Mouse (Mus musculus): ENCODE results near the gene Tub.

DNA sequence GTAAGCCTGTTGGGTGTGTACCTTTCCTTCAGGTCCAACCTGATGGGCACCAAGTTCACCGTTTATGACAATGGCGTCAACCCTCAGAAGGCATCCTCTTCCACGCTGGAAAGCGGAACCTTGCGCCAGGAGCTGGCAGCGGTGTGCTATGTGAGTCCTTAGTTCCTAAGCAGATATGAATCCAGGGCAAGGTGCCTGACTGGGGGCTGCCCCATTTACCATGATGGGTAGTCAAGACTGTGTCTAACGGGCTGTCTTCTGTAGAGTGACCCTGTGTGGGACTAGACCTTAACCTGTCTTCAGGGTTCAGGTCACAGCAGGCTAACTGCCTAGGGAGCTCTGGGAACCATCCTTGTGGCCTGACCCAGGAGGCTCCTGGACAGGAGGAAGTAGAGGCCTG, 77.6 kb downstream of the Tub start:
- no peak for TF ChIP-seq CTCF (IDR thresholded peaks at IDR 0.05; ENCODE audit: low read depth, low read length)
- no peak for TF ChIP-seq TAL1 (conservative IDR thresholded peaks at IDR 0.05; ENCODE audit: low read depth, low read length)
- no peak for TF ChIP-seq POLR2AphosphoS5 (IDR thresholded peaks at IDR 0.05; ENCODE audit: insufficient replicate concordance, low read depth, low read length)

Data from G1E (cell line).